Mouse (Mus musculus) erythroblast, embryonic 14.5 days (primary cell): ENCODE data around the gene Ect2.

ENCODE experiments used
- GATA1 ChIP-seq: IDR thresholded peaks from 2 replicates; pipeline ENCODE4 v1.6.1; 2012; ENCODE audit warnings: low read length, inconsistent platforms, mixed read lengths
- TAL1 ChIP-seq: IDR thresholded peaks from 3 replicates; pipeline ENCODE4 v1.6.1; 2012; ENCODE audit warnings: low read length, inconsistent platforms, mixed read lengths

- no peak for TF ChIP-seq TAL1
- TF ChIP-seq GATA1 = no peak
These were observed 86.5 kb downstream of the Ect2 start for GRCm38 (mm10) chr3:27067206-27067605.
